ENCODE assay signal across 19 mouse cellular contexts in genomic region chr9:30834908-30835307, GRCm38 (mm10).
DNase-seq lines count a peak whose midpoint lies in the region; ATAC-seq and TF ChIP-seq lines count a peak whose summit lies in the region.
"Had no signal": no experiment of that assay in that cellular context is flagged by ENCODE, and none has a peak within 500 bp of the region (broad histone marks: within the 10 kb centered on the region; RNA-seq: fewer than 3 reads in every experiment).

No protein-coding gene starts in this region.

- H3K4me2 ChIP-seq in heart, embryonic 12.5 days, result no peak overlapping the region
- no peak overlapping the region for H3K4me2 ChIP-seq in limb, embryonic 14.5 days (replicated peaks; ENCODE audit: low read depth, low read length, severe bottlenecking)
- H3K4me2 ChIP-seq in intestine, embryonic 15.5 days (replicated peaks), result no peak overlapping the region
- H3K4me2 ChIP-seq: liver, embryonic 11.5 days had no signal

- H3K9me3 ChIP-seq in heart, embryonic 10.5 days, result no peaks in the 10 kb centered on the region
- H3K9me3 ChIP-seq in heart, embryonic 12.5 days (replicated peaks), result no peaks in the 10 kb centered on the region
- no peaks in the 10 kb centered on the region for H3K9me3 ChIP-seq in limb, embryonic 14.5 days (ENCODE audit: control insufficient read depth, low read length)
- H3K9me3 ChIP-seq in intestine, embryonic 15.5 days, result no peaks in the 10 kb centered on the region

- DNase-seq in heart, embryonic 10.5 days (ENCODE audit: low spot score), result no peak
- peak; percentile 43 for DNase-seq in testis, postnatal 10 days (ENCODE audit: low spot score)
- DNase-seq in testis, postnatal 14 days (ENCODE audit: low spot score), result no peak
- no peak for DNase-seq in limb, embryonic 14.5 days (ENCODE audit: low spot score)
- DNase-seq in urinary bladder, adult 2 months (ENCODE audit: low spot score), result no peak
- DNase-seq: adrenal gland, postnatal 25 days; cerebellum, adult 8-10 months; heart, adult 2 months; heart, postnatal 10 days; kidney, adult 8-10 months; kidney, postnatal 25 days; lung, adult 2 months; right cerebral cortex, postnatal 25 days; thymus, postnatal 25 days had no signal

- H3K27me3 ChIP-seq in heart, embryonic 10.5 days (ENCODE audit: insufficient read depth, poor library complexity, severe bottlenecking), result no peaks in the 10 kb centered on the region
- H3K27me3 ChIP-seq in heart, embryonic 12.5 days (replicated peaks), result no peaks in the 10 kb centered on the region
- H3K27me3 ChIP-seq in limb, embryonic 14.5 days (ENCODE audit: control insufficient read depth, insufficient read depth, low read length), result no peaks in the 10 kb centered on the region
- H3K27me3 ChIP-seq in intestine, embryonic 15.5 days (replicated peaks), result no peaks in the 10 kb centered on the region

- peaks cover 15% of the 10 kb centered on the region; the same call in 1 of the 2 replicates for H3K4me1 ChIP-seq in heart, embryonic 10.5 days
- peaks cover 11% of the 10 kb centered on the region; the same call in 1 of the 2 replicates for H3K4me1 ChIP-seq in heart, embryonic 12.5 days (replicated peaks)
- peaks cover 15% of the 10 kb centered on the region for H3K4me1 ChIP-seq in limb, embryonic 14.5 days (ENCODE audit: control insufficient read depth, insufficient read depth, low read length)
- no peaks in the 10 kb centered on the region for H3K4me1 ChIP-seq in intestine, embryonic 15.5 days (replicated peaks)

- no peak overlapping the region for H3K4me3 ChIP-seq in heart, embryonic 10.5 days
- no peak overlapping the region for H3K4me3 ChIP-seq in heart, embryonic 12.5 days
- no peak overlapping the region for H3K4me3 ChIP-seq in limb, embryonic 14.5 days (replicated peaks; ENCODE audit: low read length)
- H3K4me3 ChIP-seq in intestine, embryonic 15.5 days (replicated peaks), result no peak overlapping the region
- H3K4me3 ChIP-seq: heart, adult 2 months; left cerebral cortex, adult 2 months had no signal

- 64% methylated on average over 4 of the region's 4 CpGs for WGBS in heart, embryonic 10.5 days
- 58% methylated on average over 4 of the region's 4 CpGs for WGBS in heart, embryonic 12.5 days
- 42% methylated on average over 4 of the region's 4 CpGs for WGBS in limb, embryonic 14.5 days
- WGBS in intestine, embryonic 15.5 days, result 39% methylated on average over 4 of the region's 4 CpGs

- H3K9ac ChIP-seq in heart, embryonic 12.5 days, result no peak overlapping the region
- H3K9ac ChIP-seq in limb, embryonic 14.5 days (ENCODE audit: low read depth, low read length, severe bottlenecking), result no peak overlapping the region
- H3K9ac ChIP-seq in intestine, embryonic 15.5 days, result no peak overlapping the region

- 0 out of 2 replicates have a peak overlapping the region, but pooled peaks have one; percentile 32 for H3K27ac ChIP-seq in heart, embryonic 10.5 days
- H3K27ac ChIP-seq in heart, embryonic 12.5 days (ENCODE audit: poor library complexity, severe bottlenecking), result no peak overlapping the region
- H3K27ac ChIP-seq in limb, embryonic 14.5 days (replicated peaks; ENCODE audit: low read depth, low read length), result peak overlapping the region; percentile 85
- H3K27ac ChIP-seq in intestine, embryonic 15.5 days, result no peak overlapping the region
- H3K27ac ChIP-seq: heart, adult 2 months; left cerebral cortex, adult 2 months had no signal

- no peak for TF ChIP-seq POLR2A in limb, embryonic 14.5 days (IDR thresholded peaks at IDR 0.05; ENCODE audit: borderline replicate concordance, extremely low read depth, insufficient read depth, insufficient read length)

- ATAC-seq in heart, embryonic 12.5 days (ENCODE audit: insufficient number of reproducible peaks, low FRiP score), result no peak
- 0 out of 2 replicates have a peak, but pooled peaks have one; percentile 37 for ATAC-seq in limb, embryonic 14.5 days (ENCODE audit: low FRiP score, low read depth)
- ATAC-seq in intestine, embryonic 15.5 days, result no peak
- ATAC-seq: midbrain, embryonic 16.5 days had no signal

- no peaks in the 10 kb centered on the region for H3K36me3 ChIP-seq in heart, embryonic 10.5 days
- H3K36me3 ChIP-seq in heart, embryonic 12.5 days, result no peaks in the 10 kb centered on the region
- no peaks in the 10 kb centered on the region for H3K36me3 ChIP-seq in limb, embryonic 14.5 days (ENCODE audit: control insufficient read depth, insufficient read depth, low read length)
- H3K36me3 ChIP-seq in intestine, embryonic 15.5 days, result no peaks in the 10 kb centered on the region

Comparison
In these comparisons a context has a peak if more than half of its experiments do, and no peak if none do; other contexts are left out.
1. H3K27ac ChIP-seq: peak in heart, embryonic 10.5 days (single experiment) and limb, embryonic 14.5 days (single experiment); none in heart, embryonic 12.5 days (single experiment) and intestine, embryonic 15.5 days (single experiment).